Mouse (Mus musculus): ENCODE data around the gene Tex38. TPM values are rescaled to one million over a fixed set of nuclear protein-coding genes. Genes with fewer than 3 reads are reported as not detected.

Gene Tex38
- polyA plus RNA-seq, 1 experiment from 2014 or later = 0.53 TPM

GRCm38 (mm10) chr4:115733746-115734145, 47.1 kb downstream of the Tex38 start:
- no peak overlapping the region for H3K4me3 ChIP-seq
- 69% methylated on average over 5 of the region's 5 CpGs for WGBS
- ATAC-seq (ENCODE audit: insufficient number of reproducible peaks, insufficient read depth, low FRiP score, low TSS enrichment, low read depth) = no peak

DNA sequence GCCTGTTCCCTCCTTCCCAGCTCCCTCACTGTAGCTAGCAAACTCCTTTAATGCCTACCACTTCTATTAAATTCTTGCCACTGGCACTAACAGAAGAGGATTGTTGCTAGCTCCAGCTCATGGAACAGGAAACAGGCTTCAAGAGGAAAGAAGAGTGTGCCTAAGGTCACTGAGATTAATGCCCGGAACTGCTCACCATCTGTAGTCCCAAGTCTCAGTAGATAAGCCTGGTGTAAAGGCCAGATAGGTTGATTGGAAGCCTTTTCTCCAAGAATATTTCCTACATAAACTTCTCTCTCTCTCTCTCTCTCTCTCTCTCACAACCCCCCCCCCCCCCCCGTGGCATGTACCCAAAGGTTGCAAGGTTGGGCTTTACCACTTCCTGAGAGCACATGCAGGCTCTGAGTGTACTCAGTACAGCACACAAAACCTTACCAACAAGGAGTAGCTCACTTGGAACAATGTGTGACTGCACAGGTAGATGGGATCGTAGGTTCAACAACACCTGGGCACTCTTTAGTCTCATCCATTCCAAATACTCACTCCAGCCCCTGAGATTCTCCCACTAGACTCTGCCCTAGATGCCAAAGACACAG, 48.5 kb downstream of the Tex38 start:
- no peak overlapping the region for H3K9ac ChIP-seq
- H3K27ac ChIP-seq = no peak overlapping the region
- H3K36me3 ChIP-seq = no peaks in the 10 kb centered on the region
- H3K4me3 ChIP-seq = no peak overlapping the region
- 0 out of 2 replicates have a peak, but pooled peaks cover 4% of the 10 kb centered on the region for H3K4me1 ChIP-seq
- no peak for ATAC-seq (ENCODE audit: insufficient number of reproducible peaks, insufficient read depth, low FRiP score, low TSS enrichment, low read depth)
- WGBS = 57% methylated on average over 3 of the region's 3 CpGs
- no peak overlapping the region for H3K4me2 ChIP-seq
- peaks cover 5% of the 10 kb centered on the region; the same call in 1 of the 2 replicates for H3K27me3 ChIP-seq
- H3K9me3 ChIP-seq = no peaks in the 10 kb centered on the region

More at GRCm38 (mm10) chr4:115733746-115734145, 47.1 kb downstream of the Tex38 start:
- Histone ChIP-seq H3K36me3 (no peaks in the 10 kb centered on the region), H3K9ac (no peak overlapping the region), H3K4me1 (peaks cover 10% of the 10 kb centered on the region), H3K27me3 (peaks cover 5% of the 10 kb centered on the region; the same call in 1 of the 2 replicates), H3K27ac (no peak overlapping the region), H3K9me3 (no peaks in the 10 kb centered on the region), H3K4me2 (no peak overlapping the region)

GRCm38 (mm10) chr4:115731588-115732222, 49.1 kb downstream of the Tex38 start:
- 22% methylated on average over 7 of the region's 7 CpGs for WGBS
- Histone ChIP-seq H3K27ac (no peak overlapping the region), H3K4me1 (no peaks in the 10 kb centered on the region), H3K4me2 (no peak overlapping the region), H3K36me3 (no peaks in the 10 kb centered on the region), H3K9me3 (no peaks in the 10 kb centered on the region), H3K9ac (no peak overlapping the region), H3K4me3 (no peak overlapping the region), H3K27me3 (peaks cover 5% of the 10 kb centered on the region; the same call in 1 of the 2 replicates)
- ATAC-seq (ENCODE audit: insufficient number of reproducible peaks, insufficient read depth, low FRiP score, low TSS enrichment, low read depth) = no peak

Other genes starting within 250 kb of the Tex38 start
- gene Cyp4a31, start 217.4 kb downstream of the Tex38 start, polyA plus RNA-seq (2015; fragmentation: Nextera tagmentation; extraction: Ambion mirVana) = not detected in 2 replicates
- gene Cyp4a32, start 180.0 kb downstream of the Tex38 start, polyA plus RNA-seq (2015; fragmentation: Nextera tagmentation; extraction: Ambion mirVana) = not detected in 2 replicates
- gene Cyp4b1, start 133.3 kb downstream of the Tex38 start, polyA plus RNA-seq (2015; fragmentation: Nextera tagmentation; extraction: Ambion mirVana) = 1.0 and 1.5 TPM in 2 replicates
- gene Efcab14, start 43.3 kb downstream of the Tex38 start, polyA plus RNA-seq (2015; fragmentation: Nextera tagmentation; extraction: Ambion mirVana) = 37.4 and 37.9 TPM in 2 replicates
- gene Atpaf1, start 3.8 kb upstream of the Tex38 start, polyA plus RNA-seq (2015; fragmentation: Nextera tagmentation; extraction: Ambion mirVana) = 56.7 and 60.5 TPM in 2 replicates
- 8.7 and 9.8 TPM in 2 replicates for gene Mob3c, start 47.1 kb upstream of the Tex38 start, polyA plus RNA-seq (2015; fragmentation: Nextera tagmentation; extraction: Ambion mirVana)
- gene Mknk1, start 58.2 kb upstream of the Tex38 start, polyA plus RNA-seq (2015; fragmentation: Nextera tagmentation; extraction: Ambion mirVana) = 25.9 and 32.2 TPM in 2 replicates
- not detected in 2 replicates for gene Kncn, start 103.4 kb upstream of the Tex38 start, polyA plus RNA-seq (2015; fragmentation: Nextera tagmentation; extraction: Ambion mirVana)
- gene 6430628N08Rik, start 109.6 kb upstream of the Tex38 start, polyA plus RNA-seq (2015; fragmentation: Nextera tagmentation; extraction: Ambion mirVana) = not detected in 2 replicates
- gene Dmbx1, start 158.9 kb upstream of the Tex38 start, polyA plus RNA-seq (2015; fragmentation: Nextera tagmentation; extraction: Ambion mirVana) = 2.4 and 3.9 TPM in 2 replicates
- 2.1 and 2.8 TPM in 2 replicates for gene Faah, start 236.9 kb upstream of the Tex38 start, polyA plus RNA-seq (2015; fragmentation: Nextera tagmentation; extraction: Ambion mirVana)